Mouse (Mus musculus) thymus, postnatal 36 days (tissue): Measurements from ENCODE around the gene Ctss.
"Not testable (repeated sequence)": the region's sequence is repeated elsewhere in the genome, so short reads cannot be mapped to it uniquely, and the experiment has no call there.

ENCODE experiments used
- DNase-seq, 2 experiments: peaks; one replicate each; pipeline ENCODE4 v3.0.0; 2022; ENCODE audit warnings: mixed read lengths in 2 of 2

Ctss gene

DNA sequence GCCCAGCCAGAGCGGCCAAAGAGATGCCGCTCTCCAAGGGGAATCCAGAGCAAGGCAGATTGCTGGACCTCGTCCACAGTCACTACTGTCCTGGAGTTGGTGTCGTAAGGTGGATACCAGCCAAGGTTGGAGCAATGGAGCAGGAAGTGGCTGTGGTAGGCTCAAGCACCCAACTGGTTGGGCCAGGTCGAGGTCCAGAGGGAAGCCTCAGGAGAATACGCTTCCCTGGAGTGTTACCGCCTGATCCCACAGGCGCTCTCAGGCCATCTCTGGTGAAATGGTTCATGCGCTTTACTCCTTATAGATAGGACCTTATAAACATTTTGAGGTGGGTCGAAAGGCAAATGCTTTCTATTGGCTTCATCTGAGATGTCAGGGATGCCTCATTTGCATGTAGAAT lies 12.3 kb downstream of the Ctss start:
- no peak for DNase-seq

DNA sequence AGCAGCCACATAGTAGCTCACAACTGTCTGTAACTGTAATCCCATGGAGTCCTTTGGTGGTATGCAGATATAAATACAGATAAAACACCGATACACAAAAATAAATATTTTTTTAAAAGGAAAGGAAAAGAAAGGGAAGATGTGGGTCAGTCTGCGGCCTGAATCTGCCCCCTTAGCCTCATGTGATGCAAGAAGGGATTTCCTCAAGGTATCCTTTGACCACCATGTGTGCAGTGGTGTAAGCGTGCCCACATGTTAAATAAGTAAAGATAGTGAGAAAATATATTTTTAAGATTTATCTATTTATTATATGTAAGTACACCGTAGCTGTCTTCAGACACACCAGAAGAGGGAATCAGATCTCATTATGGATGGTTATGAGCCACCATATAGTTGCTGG lies 13.3 kb downstream of the Ctss start:
- no peak for DNase-seq

DNA sequence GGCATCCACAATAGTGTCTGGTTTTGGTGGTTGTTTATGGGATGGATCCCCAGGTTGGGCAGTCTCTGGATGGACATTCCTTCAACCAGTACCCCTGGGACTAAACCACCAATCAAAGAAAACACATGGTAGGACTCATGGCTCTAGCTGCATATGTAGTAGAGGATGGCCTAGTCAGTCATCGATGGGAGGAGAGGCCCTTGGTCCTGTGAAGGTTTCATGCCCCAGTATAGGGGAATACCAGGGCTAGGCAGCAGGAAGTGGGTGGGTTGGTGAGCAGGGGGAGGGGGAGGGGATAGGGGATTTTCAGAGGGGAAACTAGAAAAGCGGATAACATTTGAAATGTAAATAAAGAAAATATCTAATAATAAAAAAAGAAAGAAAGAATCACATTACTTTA lies 14.6 kb downstream of the Ctss start:
- not testable (repeated sequence) for DNase-seq

DNA sequence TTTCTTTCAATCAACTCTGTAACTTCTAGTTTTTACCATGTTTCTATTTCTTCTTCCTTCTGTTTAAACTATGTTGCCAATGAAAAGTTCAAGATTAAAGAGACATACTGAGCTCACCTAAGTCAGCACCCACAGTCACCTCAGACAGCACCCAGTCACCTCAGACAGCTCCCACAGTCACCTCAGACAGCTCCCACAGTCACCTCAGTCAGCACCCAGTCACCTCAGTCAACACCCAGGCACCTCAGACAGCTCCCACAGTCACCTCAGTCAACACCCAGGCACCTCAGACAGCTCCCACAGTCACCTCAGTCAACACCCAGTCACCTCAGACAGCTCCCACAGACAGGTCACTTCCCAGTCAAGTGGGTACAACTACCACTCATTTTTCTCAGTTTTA lies 15.6 kb downstream of the Ctss start:
- DNase-seq, result no peak

DNA sequence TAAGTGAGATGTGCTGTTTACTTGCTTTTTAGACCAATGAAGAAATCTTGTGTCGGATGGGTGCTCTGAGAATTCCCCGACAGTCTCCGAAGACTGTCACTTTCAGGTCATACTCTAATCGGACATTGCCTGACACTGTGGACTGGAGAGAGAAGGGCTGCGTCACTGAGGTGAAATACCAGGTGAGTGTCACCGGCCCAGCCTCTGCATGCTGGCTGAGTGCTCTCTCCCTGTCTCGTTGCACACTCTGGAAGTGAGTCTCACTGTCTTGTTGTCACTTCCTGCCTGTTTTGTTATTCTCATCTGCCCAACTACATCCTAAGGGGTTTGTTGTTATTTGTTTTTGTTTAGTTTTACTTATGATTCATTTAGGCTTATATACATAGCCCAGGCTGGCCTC lies 16.4 kb downstream of the Ctss start:
- no peak for DNase-seq

DNA sequence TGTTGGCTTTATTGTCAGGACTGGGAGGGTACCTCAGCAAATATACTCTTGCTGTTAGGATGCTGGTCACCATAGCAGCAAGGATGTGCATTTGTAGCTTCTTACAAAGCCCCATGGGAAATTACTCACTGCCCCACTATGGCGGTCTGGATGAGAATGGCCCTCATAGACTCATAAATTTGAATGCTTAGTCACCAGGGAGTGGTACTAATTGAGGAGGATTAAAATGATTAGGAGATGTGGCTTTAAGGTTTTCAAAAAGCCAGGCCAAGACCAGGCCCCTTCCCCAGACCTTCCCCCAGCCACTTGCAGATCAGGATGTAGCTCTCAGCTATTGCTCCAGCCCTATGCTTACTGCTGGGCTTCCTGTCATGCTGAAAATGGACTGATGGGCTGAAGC lies 23.6 kb downstream of the Ctss start:
- no peak for DNase-seq

DNA sequence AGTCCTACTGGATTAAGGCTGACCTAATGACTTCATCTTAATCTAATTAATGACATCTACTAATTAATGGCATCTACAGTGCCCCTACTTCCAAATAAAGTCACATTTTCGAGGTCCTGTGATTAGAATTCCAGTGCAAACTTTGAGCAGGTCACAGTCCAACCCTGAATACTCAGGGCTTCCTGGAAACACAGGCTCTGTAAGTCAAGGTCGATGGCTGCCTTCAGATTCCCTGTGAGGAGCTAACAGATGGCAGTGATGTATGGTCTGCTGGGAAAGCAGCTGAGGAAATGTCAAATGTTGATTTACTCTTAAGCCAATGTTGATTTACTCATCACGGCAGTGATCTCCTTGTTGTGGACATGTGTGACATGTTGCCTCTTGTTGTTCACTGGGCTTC lies 27.4 kb downstream of the Ctss start:
- DNase-seq, result no peak

DNA sequence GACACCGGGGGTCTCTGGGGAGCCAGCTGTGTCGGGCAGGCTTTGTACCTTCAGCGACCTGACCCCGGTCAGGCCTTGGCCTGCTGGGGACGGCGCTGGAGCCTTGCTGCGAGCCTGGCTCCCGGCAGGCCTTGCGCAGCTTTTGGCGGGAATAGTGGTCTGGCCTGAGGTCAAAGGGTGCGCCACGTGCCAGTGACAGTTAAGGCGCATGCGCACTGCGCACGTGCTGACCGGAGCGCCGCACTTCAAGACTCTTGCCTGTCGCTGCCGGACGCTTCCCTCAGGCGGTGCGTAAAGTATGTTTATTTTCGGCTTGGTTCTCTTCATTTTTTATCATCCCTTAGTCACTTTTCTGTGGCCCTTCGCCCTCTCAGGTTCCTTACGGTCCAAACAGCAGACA lies 32.9 kb downstream of the Ctss start, which contains the start of gene Hormad1:
Gene Hormad1 (plus strand): TSS at position 241 of the 400 bp plus-strand sequence.
- no peak for DNase-seq

DNA sequence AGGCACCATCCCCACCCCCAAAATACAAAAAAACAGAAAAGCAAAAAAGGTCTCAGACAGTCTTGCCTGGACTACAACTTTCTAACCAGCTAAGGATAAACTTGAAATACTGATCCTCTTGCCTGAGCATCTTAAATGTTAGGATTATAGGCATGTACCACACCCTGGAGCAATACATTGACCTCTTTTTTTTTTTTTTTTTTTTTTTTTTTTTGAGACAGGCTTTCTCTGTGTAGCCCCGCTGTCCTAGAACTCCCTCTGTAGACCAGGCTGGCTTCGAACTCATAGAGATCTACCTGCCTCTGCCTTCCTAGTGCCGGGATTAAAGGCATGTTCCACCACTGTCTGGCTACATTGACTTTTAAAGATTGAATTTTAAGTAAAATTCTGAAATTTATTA lies 34.2 kb downstream of the Ctss start:
- no peak for DNase-seq

DNA sequence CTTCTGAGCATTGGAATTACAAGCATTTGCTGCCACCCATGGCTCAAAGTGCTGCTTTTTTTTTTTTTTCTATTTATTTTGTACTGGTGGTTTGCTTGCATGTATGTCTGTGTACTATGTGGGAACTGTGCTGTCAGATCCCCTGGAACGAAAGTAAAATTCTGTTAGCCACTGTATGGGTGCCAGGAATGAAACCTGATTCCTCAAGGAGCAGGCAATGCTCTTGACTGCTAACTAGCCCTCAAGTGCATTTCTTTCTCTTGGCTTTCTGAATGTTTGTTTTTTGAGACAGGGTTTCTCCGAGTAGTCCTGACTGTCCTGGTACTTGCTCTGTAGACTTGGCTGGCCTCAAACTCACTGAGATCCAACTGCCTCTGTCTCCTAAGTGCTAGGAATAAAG lies 35.2 kb downstream of the Ctss start:
- DNase-seq, result no peak

DNA sequence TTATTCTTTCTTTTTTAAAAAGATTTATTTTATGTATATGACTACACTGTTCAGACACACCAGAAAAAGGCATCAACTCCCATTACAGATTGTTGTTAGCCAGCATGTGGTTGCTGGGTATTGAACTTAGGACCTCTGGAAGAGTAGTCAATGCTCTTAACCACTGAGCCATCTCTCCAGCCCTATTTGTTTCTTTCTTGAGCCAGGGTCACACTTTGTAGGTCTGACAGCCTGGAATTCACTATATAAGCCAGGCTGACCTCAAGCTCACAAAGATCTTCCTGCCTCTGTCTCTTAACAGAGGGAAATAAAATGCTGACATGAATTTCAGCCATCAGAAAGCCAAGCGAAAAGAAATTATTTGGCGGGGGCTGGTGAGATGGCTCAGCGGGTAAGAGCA lies 43.0 kb downstream of the Ctss start:
- DNase-seq, result no peak

DNA sequence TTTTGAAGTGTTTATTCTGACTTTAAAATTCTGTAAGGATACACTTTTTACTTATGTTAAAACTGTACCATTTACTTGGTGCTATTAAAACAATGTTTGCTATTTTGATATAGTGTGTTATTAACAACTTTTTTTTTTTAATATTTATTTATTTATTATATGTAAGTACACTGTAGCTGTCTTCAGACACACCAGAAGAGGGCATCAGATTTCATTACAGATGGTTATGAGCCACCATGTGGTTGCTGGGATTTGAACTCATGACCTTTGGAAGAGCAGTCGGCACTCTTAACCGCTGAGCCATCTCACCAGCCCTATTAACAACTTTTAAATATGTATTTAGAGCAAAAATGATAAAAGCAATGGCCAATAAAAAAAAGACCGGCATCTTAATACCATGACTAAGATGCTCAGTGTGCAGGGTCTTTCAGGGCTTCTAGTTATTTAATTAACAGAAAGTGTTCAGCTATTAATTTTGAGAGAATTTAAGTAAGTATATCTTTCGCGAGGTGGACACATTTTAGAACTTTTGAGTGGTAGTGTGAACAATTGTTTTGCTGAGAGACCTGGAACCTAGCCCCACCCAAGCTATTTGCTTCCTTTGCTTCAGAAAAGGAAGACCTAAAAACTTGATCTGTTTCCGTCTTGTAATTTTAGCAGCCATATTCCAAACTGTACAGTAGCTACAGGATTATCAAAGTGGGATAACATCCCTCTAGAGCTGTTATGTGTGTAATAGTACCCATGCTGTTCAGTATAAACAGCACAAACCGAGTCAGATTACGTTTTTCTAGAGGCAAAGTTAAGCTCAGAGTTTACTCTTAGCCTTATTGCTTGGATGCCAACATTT lies 61.4 kb downstream of the Ctss start:
- no peak for DNase-seq

DNA sequence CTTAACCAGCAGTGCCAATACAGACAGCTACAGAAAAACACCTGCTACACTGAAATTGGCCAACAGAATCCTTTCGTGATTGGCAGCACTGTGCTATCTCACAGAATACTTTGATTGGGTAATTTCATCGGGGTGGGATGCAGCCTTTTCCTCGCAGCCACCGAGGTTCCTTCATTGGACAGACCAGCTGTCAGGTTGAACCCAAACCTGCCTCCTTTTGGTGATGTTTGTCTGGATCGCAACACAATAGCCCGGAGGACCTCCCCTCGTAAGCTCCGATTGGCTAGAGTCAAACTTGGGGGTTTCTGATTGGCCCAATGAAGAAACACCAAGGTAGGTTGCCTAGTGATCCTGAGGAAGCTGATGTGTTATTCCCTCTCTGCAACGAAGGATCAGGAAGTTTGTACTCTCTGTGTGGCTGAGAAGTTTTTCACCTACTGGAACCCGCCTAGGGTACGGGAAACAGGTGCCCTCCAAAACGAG lies 62.1 kb downstream of the Ctss start, which contains the start of gene Golph3l:
Gene Golph3l (plus strand): TSS at position 331 of the 483 bp plus-strand sequence.
- DNase-seq, result peak; percentile 89 to 93

DNA sequence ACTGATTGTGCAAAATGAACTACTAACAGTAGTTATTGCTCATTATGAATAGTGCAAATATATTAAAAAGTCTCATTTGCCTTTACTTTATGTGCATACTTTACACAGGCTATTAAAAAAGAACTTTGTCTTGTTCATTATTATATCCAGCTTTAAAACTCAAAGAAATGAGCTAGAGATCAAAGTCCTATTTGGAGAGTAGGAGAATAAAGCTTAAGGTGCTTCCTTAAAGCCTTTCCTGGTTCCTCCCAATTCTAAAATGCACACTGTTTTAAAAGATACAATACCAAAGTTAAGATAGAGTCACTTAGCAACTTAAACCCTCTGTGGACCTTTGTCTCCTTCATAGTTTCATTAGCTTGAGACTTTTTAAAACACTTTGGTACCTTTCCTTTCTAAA lies 72.1 kb downstream of the Ctss start:
- no peak for DNase-seq

DNA sequence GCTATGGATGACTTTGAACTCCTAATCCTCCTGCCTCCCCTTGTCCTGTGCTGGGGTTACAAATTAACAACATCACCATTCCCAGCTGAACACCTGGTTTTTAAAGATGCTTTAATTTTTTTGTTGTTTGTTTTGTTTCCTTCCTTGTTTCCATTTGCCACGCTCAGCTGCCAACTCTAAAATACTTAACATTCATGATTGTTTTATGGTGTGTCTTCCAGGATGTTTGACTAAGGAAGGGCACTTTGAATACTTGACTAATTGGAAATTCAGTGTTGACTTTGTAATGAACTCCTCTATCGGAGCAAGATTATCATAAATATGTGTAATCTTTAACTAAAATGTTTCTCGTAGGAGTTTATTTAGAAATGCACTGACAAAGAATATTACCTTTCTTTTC lies 74.7 kb downstream of the Ctss start:
- DNase-seq, result no peak
